Mouse (Mus musculus) liver, adult 2 months (tissue): ENCODE data around the gene Ddx42. TPM values are rescaled to one million over a fixed set of nuclear protein-coding genes. Genes with fewer than 3 reads are reported as not detected.

Source experiments
- DNase-seq: peaks from one replicate; pipeline ENCODE4 v3.0.0-alpha.2; 2011; ENCODE audit warnings: low read depth, low spot score; ENCODE audit errors: extremely low read depth
- H3K27ac ChIP-seq: fragments of 200-500 bp; replicated peaks from 2 replicates; pipeline ENCODE4 v1.5.1; 2012; ENCODE audit warnings: low read depth, mild to moderate bottlenecking, control low read depth, inconsistent platforms, low read length; ENCODE audit not compliant: insufficient read depth
- H3K27me3 ChIP-seq: fragments of 200-500 bp; 2 replicates; pipeline ENCODE4 v1.6.1; 2012; ENCODE audit warnings: mild to moderate bottlenecking, moderate library complexity, low read length, inconsistent platforms; ENCODE audit not compliant: control insufficient read depth, insufficient read depth
- H3K36me3 ChIP-seq: fragments of 200-500 bp; 2 replicates; pipeline ENCODE4 v1.6.1; 2012; ENCODE audit warnings: low read length, inconsistent platforms; ENCODE audit not compliant: control insufficient read depth, insufficient read depth
- H3K4me1 ChIP-seq: fragments of 200-500 bp; 2 replicates; pipeline ENCODE4 v1.6.1; 2011; ENCODE audit warnings: low read length; ENCODE audit not compliant: control insufficient read depth, insufficient read depth
- H3K4me3 ChIP-seq: fragments of 200-500 bp; 2 replicates; pipeline ENCODE4 v1.5.1; 2011; ENCODE audit warnings: low read depth, mild to moderate bottlenecking, control low read depth, low read length, moderate library complexity; ENCODE audit not compliant: insufficient read depth
- H3K79me2 ChIP-seq: fragments of 200-500 bp; 2 replicates; pipeline ENCODE4 v1.6.1; 2012; ENCODE audit warnings: inconsistent platforms, mild to moderate bottlenecking, low read length, moderate library complexity; ENCODE audit not compliant: control insufficient read depth, insufficient read depth
- H3K9ac ChIP-seq: fragments of 200-500 bp; 2 replicates; pipeline ENCODE4 v1.6.1; 2012; ENCODE audit warnings: low read depth, mild to moderate bottlenecking, control low read depth, inconsistent platforms, low read length
- CTCF ChIP-seq: fragments of 200-500 bp; IDR thresholded peaks from 2 replicates; pipeline ENCODE4 v1.5.1; 2011; ENCODE audit warnings: low read depth, low read length, control low read depth
- POLR2A ChIP-seq: fragments of 200-500 bp; IDR thresholded peaks from 2 replicates; pipeline ENCODE4 v1.6.1; 2011; ENCODE audit warnings: low read length, control low read depth; ENCODE audit not compliant: insufficient read depth; ENCODE audit errors: extremely low read depth
- WGBS: fragments of 180-500 bp; shearing (Covaris S2); methylation state at CpG from one replicate; pipeline ENCODE4 v1.1.7; 2018; 5-methylcytosine and 5-hydroxymethylcytosine counted together
- polyA plus RNA-seq: library from polyadenylated mRNA; depleted of rRNA; stranded (reverse); fragments of >200 nt; gene quantifications from 2 replicates; pipeline ENCODE4 v1.2.3, GENCODE M21; 2012
- total RNA-seq: library from RNA; depleted of rRNA; stranded (reverse); fragments of >200 nt; gene quantifications from 2 replicates; pipeline ENCODE4 v1.2.3, GENCODE M21; 2014

Gene Ddx42
- total and polyA plus RNA-seq, 2 experiments: 5.1 to 19.7 TPM

- H3K4me1 ChIP-seq: no peaks in the 10 kb centered on the region
- H3K27ac ChIP-seq: no peak overlapping the region
- no peaks in the 10 kb centered on the region for H3K36me3 ChIP-seq
- no peaks in the 10 kb centered on the region for H3K27me3 ChIP-seq
- no peak overlapping the region for H3K9ac ChIP-seq
- H3K79me2 ChIP-seq: no peaks in the 10 kb centered on the region
- no peak overlapping the region for H3K4me3 ChIP-seq
- DNase-seq: no peak
- WGBS: 85% methylated on average over 5 of the region's 5 CpGs
- TF ChIP-seq CTCF (no peak), POLR2A (no peak)
These were observed 40.4 kb upstream of the Ddx42 start for GRCm38 (mm10) chr11:106176372-106176771.

DNA sequence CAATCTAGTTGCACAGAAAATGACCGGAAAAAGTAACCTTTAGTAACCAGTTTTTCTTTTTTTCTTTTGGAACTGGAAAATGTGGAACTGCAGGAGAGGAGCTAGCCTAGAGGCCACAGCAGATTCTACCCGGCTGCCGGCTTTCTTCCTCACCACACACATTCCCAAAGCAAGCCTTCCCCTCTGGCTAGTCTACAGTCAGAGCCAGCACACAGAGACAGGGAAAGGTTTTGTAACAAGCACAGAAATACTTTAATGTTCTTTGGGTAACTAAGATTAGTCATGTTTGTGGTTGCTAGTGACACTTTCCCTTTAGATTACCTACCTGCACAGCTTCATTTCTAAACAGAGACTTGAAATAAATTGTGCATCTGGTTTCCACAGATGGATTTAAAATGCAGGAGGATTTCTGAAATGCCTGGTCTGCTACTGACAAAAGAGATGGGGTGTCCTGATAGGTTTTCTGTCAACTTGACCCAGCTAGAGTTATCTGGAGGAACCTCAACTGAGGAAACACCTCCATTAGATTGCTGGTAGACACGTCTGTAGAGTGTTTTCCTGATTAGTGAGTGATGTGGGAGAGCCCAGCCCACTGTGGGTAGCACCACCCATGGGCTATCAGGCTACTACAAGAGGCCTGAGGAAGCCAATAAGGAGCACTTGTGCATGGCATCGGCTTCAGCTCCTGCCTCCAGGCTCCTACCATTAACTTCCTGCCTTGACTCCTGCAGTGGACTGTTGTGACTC lies 38.5 kb upstream of the Ddx42 start:
- no peaks in the 10 kb centered on the region for H3K36me3 ChIP-seq
- no peak overlapping the region for H3K9ac ChIP-seq
- H3K27me3 ChIP-seq: no peaks in the 10 kb centered on the region
- no peak for DNase-seq
- H3K4me3 ChIP-seq: no peak overlapping the region
- no peak overlapping the region for H3K27ac ChIP-seq
- whole genome bisulfite sequencing: 71% methylated on average over 5 of the region's 5 CpGs
- H3K4me1 ChIP-seq: no peaks in the 10 kb centered on the region
- TF ChIP-seq CTCF (no peak), POLR2A (no peak)
- H3K79me2 ChIP-seq: no peaks in the 10 kb centered on the region

- WGBS: 87% methylated on average over 7 of the region's 7 CpGs
- H3K9ac ChIP-seq: no peak overlapping the region
- H3K4me1 ChIP-seq: no peaks in the 10 kb centered on the region
- H3K27me3 ChIP-seq: no peaks in the 10 kb centered on the region
- H3K4me3 ChIP-seq: no peak overlapping the region
- H3K79me2 ChIP-seq: no peaks in the 10 kb centered on the region
- no peak for DNase-seq
- TF ChIP-seq CTCF (no peak), POLR2A (no peak)
- H3K36me3 ChIP-seq: peaks cover 2% of the 10 kb centered on the region; the same call in 1 of the 2 replicates
- no peak overlapping the region for H3K27ac ChIP-seq
These were observed 36.8 kb upstream of the Ddx42 start for GRCm38 (mm10) chr11:106179711-106180448.

- Histone ChIP-seq H3K27ac (no peak overlapping the region), H3K27me3 (no peaks in the 10 kb centered on the region), H3K9ac (no peak overlapping the region), H3K79me2 (no peaks in the 10 kb centered on the region), H3K36me3 (peaks cover 2% of the 10 kb centered on the region; the same call in 1 of the 2 replicates), H3K4me1 (no peaks in the 10 kb centered on the region), H3K4me3 (no peak overlapping the region)
- no peak for DNase-seq
- 84% methylated on average over 2 of the region's 2 CpGs for WGBS
- TF ChIP-seq POLR2A: no peak
These were observed 36.3 kb upstream of the Ddx42 start for GRCm38 (mm10) chr11:106180449-106180801.

- H3K79me2 ChIP-seq: no peaks in the 10 kb centered on the region
- 97% methylated on average over 4 of the region's 4 CpGs for WGBS
- TF ChIP-seq CTCF (no peak), POLR2A (no peak)
These were observed 29.4 kb upstream of the Ddx42 start for GRCm38 (mm10) chr11:106187326-106187725.

DNA sequence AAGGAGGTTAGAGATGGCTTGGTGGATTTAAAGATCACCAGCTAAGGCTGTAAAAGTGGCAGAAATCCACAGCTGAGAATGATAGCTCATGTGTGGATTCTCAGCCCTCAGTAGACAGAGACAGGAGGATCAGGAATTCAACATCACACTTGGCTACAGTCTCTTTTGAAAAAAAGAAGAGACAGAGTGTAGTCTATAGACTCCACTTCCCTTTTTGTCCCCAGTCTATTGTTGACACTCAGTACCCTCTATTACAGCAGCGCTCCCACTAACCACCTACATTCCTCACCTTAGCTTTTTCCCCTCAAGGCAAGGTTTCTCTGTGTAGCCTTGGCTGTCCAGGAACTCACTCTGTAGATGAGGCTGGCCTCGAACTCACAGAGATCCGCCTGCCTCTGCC lies 25.0 kb upstream of the Ddx42 start:
- H3K9ac ChIP-seq: no peak overlapping the region
- TF ChIP-seq CTCF (no peak), POLR2A (no peak)
- H3K27ac ChIP-seq: no peak overlapping the region
- H3K36me3 ChIP-seq: peaks cover 2% of the 10 kb centered on the region; the same call in 1 of the 2 replicates
- no peak for DNase-seq
- H3K27me3 ChIP-seq: no peaks in the 10 kb centered on the region
- no peak overlapping the region for H3K4me3 ChIP-seq
- 96% methylated on average over 3 of the region's 3 CpGs for WGBS
- peaks cover 8% of the 10 kb centered on the region; the same call in 1 of the 2 replicates for H3K4me1 ChIP-seq
- H3K79me2 ChIP-seq: no peaks in the 10 kb centered on the region

More at GRCm38 (mm10) chr11:106187326-106187725, 29.4 kb upstream of the Ddx42 start:
- H3K27ac ChIP-seq: no peak overlapping the region
- H3K4me3 ChIP-seq: no peak overlapping the region
- no peaks in the 10 kb centered on the region for H3K4me1 ChIP-seq
- peaks cover 4% of the 10 kb centered on the region; the same call in 1 of the 2 replicates for H3K36me3 ChIP-seq
- H3K9ac ChIP-seq: no peak overlapping the region
- no peak for DNase-seq
- H3K27me3 ChIP-seq: no peaks in the 10 kb centered on the region
